Mouse (Mus musculus): ENCODE data around the gene Plce1.

Gene Plce1

GRCm38 (mm10) chr19:38480731-38481621 is at the start of gene Plce1:
TSS of gene Plce1 (plus strand) at chr19:38481109.
- in situ Hi-C loops (cut with MseI, MboI), result no loop called here

- in situ Hi-C loops (cut with MseI, MboI), result no loop called here
These were observed 49.6 kb upstream of the Plce1 start for GRCm38 (mm10) chr19:38431326-38431725.

GRCm38 (mm10) chr19:38432021-38432420 is 48.9 kb upstream of the Plce1 start:
- in situ Hi-C loops (cut with MseI, MboI), result no loop called here

GRCm38 (mm10) chr19:38433381-38433780 is 47.5 kb upstream of the Plce1 start:
- in situ Hi-C loops (cut with MseI, MboI), result no loop called here

- in situ Hi-C loops (cut with MseI, MboI), result no loop called here
These were observed 45.7 kb upstream of the Plce1 start for GRCm38 (mm10) chr19:38435221-38435620.

GRCm38 (mm10) chr19:38441860-38442259 is 39.0 kb upstream of the Plce1 start:
- in situ Hi-C loops (cut with MseI, MboI), result no loop called here

- in situ Hi-C loops (cut with MseI, MboI), result no loop called here
These were observed 35.2 kb upstream of the Plce1 start for GRCm38 (mm10) chr19:38445758-38446157.

GRCm38 (mm10) chr19:38455228-38455627 is 25.7 kb upstream of the Plce1 start:
- in situ Hi-C loops (cut with MseI, MboI), result no loop called here

GRCm38 (mm10) chr19:38458996-38459395 is 21.9 kb upstream of the Plce1 start:
- in situ Hi-C loops (cut with MseI, MboI), result no loop called here

DNA sequence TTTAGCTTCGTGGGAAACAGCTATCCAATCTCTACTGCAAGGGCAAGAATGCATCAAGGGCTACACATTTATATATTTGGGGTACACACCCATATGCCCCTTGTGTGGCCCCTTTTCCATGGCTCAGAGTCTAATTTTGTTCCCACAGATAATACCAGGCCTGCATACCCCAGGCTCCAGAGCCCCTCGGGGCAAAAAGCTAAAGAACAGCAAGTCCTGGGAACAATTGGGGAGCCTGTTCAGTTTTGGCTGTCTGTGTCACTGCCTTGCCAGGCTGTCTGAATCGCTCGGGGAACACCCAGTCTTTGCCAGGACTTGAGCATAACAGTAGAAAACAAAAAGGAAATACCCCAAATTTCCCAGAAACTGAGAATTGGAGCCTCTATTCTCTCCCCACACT is 20.2 kb upstream of the Plce1 start:
- in situ Hi-C loops (cut with MseI, MboI), result no loop called here

DNA sequence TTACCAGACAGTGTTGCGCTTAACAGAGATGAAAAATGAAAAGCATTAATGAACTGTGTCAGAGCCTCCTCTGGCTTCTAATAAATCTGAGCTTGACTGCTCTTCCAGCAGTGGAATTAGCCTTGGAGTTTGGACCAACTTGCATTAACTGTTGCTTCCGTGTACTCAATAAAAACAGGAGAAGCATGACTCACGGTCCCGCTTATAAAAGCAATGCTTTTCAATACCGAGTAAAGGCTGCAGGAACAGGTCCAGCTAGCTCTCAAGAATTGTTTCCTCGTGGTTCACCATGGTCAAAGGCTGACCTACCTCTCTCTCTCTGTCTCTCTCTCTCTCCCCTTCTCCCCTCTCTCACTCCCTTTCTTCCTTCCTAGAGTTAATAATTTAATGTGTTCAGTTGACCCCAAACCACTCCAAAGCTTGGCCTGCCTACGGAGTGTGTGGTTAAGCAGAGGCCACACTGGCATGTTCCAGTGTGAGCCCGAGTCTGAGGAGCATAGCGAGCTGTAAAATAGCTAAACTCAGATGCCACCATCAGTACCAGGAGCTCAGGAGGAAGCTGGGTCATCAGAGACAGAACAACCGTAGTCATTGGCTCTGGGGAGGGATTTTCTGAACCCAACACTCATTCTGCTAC is 10.5 kb upstream of the Plce1 start:
- in situ Hi-C loops (cut with MseI, MboI), result no loop called here

DNA sequence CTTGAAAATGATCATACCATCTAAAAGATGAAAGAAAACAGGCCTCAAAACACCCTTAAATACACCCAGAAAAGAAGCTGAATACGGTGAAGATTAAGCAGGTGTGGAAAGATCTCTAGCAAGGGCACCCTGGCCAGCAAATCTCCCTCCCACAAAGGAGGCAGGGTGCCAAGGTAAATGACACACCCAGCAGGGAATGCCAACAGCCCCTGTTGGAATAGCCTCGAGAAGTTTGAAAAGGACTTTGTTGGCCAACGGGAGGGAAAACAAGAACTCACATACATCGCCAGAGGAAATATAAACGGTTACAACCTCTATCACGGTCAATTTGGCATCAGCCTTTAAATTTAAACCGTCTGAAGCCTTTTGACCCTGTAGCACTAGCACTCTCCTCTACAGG is 5.5 kb upstream of the Plce1 start:
- in situ Hi-C loops (cut with MseI, MboI), result no loop called here

- in situ Hi-C loops (cut with MseI, MboI), result no loop called here
These were observed 2.6 kb upstream of the Plce1 start for GRCm38 (mm10) chr19:38478286-38478685.

DNA sequence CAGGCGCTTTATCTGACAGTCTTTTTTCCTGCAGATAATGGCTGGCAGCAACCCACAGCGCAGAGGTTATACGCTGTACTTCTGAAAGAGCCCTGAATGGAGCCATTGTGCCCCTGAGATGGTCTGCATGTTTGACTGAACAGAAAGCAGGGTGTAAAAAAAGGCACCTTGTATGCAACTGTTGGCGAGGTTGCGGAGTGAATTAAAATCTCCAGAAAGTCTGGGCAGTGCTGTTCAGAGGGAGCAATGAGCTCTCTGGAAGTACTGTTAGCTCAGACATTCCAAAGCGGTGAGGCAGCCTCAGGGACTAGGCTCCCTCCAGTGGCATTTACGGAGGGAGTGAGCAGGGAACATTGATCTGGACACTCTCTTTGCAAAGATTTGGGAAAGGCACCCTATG is 2.0 kb upstream of the Plce1 start:
- in situ Hi-C loops (cut with MseI, MboI), result no loop called here

- in situ Hi-C loops (cut with MseI, MboI), result no loop called here
These were observed 1.4 kb upstream of the Plce1 start for GRCm38 (mm10) chr19:38479473-38479872.

GRCm38 (mm10) chr19:38480156-38480720 is 671 bp upstream of the Plce1 start:
- in situ Hi-C loops (cut with MseI, MboI), result no loop called here

- in situ Hi-C loops (cut with MseI, MboI), result no loop called here
These were observed 997 bp downstream of the Plce1 start for GRCm38 (mm10) chr19:38481906-38482305.

DNA sequence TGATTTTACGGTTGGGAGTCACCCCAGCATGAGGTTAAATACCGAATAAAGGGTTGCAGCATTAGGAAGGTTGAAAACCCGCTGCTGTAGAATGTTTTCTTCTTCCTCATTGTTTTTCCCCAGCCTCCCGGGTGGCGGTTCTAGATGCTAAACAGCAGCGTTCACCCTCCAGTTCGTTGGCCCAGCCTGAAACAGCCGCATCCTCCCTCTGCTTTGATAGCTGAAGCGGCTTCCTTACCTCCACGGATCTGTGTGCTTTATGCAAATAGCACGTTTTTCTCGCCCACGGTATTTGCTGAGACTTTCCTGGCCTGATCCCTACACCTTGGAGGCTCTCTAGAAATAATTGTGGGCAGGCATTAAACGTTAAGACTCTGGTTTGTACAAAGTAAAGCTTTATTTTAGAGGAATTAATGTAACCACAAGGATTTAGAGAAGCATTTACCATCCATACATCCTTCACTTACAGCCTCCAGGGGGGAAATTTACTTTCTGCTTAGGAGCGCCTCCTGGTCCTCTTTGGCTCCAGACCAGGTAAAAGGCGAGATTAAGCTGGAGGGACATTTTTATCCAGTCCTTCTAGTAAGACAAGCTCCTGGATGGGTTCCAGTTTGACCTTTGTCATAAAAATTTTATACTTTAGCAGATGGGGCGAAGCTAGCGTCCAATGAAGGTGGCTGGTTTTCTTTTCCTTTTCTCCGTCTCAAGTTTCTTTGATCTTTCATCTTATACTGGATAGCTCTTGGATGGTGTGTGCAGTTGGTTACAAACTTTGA is 1.7 kb downstream of the Plce1 start:
- in situ Hi-C loops (cut with MseI, MboI), result no loop called here

DNA sequence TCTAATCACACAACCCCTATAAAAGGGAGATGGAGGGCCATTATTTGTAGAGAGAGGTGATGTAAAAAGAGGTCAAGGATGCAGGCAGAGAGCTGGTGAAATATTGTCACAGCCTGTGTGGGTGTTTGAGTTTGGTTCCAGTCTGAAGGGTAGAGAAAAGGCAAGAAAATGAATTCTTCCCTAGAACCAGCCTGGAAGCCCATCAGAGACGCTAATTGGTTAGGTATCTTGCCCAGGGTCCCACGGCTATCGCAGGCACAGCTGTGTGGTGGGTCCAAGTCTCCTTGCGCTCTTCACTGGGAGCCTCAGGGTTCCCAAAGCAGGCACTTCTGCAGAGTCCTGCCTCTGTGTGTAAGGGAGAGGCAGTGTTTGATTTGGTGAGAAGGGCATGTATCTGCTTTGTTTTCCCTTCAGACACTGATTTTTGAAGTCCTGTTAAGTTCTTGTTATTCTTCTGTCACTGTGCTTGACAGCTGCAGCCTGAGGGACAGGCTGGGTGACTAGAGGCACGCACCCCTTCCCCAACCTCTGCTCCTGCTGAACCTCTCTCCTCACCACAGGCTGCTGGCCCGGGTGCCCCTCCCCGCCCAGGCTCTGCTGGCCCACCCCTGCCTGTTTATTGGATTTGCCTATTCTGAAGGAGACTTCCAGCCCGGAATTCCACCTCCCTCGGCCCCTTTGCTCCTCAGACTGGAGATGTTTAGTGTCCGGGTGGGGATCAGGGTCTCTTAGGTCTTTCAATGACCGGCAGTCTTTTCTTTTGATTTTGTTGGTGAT is 5.1 kb downstream of the Plce1 start:
- in situ Hi-C loops (cut with MseI, MboI), result no loop called here

GRCm38 (mm10) chr19:38487501-38487900 is 6.6 kb downstream of the Plce1 start:
- in situ Hi-C loops (cut with MseI, MboI), result no loop called here

Data from mouse trophoblast stem cell (cell line).